Mouse (Mus musculus) right cerebral cortex, postnatal 14 days (tissue): ENCODE measurements around the gene Gadl1.

Experiments
- DNase-seq: peaks from one replicate; pipeline ENCODE4 v3.0.0; 2022

The Gadl1 gene

DNA sequence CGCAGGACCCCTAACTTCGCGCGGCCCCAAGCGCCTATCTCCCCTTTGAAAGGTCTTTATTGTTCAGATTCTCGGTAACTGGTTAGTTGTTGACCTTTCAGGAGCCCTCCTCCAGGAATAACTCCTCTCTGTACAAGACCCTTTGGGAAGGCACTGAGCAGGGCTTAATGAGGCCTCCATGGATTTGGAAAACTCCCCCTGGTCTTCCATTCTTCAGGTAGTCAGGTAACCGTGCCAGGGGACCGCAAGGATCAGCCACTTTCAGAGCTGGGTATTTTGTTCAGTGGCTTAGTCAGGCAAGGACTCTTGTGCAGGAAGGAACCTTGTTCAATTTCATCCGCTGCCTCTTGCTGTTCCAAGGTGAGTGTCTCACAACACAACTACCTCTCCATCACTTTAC, at the start of gene Gadl1:
TSS of gene Gadl1 (plus strand) at position 301 of the 400 bp plus-strand sequence.
- no peak for DNase-seq

DNA sequence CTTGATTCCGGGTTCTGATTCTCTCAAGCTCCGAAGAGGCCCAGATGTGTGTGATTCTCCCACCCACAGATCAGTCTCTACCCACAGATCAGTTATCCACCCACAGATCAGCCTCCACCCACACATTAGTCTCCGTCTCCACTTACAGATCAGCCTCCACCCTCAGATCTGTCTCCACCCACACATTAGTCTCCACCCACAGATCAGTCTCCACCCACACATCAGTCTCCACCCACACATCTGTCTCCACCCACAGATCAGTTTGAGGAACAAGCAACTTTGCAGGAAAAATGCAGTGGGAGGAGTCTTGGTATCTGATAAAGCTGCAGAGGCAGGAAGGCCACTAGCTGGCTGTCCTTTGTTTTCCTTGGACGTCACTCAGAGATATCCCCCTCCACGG, 46.5 kb upstream of the Gadl1 start:
- no peak for DNase-seq

DNA sequence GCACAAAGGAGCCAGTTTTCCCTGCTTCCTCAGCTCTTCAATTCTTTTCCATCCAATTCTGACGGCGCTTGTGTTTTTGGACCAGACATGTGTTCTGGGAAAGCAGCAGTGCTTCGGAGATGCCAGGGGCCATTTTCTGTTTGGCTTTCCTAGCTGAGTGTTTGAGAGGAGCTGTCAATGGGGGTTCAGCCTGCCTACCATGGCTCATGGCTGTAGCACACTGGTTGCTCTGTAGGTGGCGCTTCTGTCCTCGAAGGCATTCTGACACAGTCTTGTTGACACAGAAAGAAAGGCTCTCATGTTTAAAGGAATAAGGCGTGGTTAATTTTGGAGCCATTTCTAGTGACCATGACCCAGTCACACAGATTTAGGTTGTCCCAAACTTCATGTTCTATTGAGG, 45.9 kb upstream of the Gadl1 start:
- DNase-seq = no peak

DNA sequence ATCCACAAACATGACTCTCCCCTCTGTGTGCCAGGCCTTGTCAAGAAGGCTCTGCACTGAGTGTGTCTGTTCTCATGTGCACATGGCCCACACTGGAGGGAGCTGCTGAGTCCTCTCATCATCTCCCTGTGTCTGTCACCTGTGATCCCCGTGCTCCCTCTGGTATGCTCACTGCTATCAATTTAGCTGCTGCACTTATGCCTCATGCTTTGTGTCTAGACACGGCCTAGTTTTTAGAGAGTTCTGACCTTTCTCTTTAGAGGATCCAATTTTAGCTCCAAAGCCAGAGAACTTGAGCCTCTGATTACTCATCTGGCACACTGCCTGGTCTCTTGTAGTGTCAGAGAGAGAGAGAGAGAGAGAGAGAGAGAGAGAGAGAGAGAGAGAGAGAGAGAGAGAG, 42.0 kb upstream of the Gadl1 start:
- no peak for DNase-seq

DNA sequence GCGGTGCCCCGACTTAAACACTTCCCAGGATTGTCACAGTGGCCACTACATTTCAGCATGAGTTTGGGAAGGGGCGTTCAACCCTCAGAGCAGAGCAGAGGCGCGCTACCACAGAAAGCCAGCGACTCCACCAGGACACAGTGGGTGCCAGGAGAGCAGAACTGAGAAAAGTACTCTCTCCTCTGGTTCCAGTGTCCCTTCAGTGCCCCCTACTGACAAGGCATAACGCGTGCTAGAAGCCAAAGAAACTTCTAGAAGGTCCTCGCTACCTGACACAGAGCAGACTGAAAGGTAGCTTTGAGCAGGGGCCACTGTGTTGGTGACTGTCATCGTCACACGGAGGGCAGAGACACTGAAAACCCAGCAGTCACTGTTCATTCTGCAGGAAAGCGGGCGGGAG, 39.1 kb upstream of the Gadl1 start:
- DNase-seq = no peak

DNA sequence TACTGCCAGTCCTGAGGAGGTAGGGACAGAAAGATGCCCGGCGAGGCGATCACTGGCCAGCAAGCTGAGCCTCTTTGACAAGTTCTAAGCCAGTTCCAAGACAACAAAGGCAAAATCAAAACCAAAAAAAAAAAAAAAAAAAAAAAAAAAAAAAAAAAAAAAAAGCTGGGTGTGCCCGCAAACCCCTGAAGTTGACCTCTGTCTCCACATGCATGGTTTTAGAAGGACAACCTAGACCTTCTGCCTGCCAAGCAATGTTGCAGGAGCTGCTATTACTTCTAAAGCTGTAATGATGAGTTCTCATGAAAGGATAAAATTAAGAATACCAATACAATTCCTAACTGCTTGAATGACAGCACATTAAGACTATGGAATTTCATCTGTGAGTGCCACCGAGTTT, 38.6 kb upstream of the Gadl1 start:
- DNase-seq = no peak

DNA sequence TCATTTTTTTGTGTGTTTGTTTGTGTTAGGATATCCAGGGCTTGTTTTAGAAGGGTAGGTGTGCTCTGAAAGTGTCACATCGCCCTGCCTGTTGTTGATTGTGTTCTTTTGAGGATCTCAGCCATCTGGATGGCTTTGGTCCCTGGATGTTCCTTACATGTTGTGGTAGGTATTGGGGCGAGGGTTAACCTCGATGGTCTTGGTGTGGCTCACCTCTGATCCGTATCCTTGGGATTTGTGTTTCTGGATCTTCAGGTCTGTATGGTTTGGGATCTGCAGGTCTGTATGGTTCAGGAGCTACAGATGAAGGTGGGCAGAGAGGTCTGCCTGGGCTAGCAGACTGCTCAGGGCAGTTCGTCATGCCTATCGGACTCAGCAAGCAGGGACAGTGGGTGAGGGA, 28.8 kb upstream of the Gadl1 start:
- no peak for DNase-seq

DNA sequence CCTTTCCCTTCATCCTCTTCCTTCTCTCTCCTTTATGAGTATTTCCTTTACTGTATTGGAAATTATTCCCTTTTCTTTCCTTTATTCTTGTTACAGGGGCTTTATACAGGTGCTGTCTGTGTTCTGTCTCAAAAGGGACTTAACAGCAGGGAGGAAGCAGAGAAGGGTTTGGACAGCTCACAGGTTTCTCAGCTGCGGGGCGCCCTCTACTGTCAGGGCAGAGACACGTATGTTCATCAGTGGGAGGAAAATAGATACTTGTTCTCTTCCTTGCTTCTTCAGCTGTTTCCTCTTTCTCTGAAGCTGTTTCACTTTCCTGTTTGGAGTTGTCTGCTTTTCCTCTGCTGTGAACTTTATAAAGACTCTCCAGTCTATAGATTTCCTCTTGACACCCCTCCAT, 28.1 kb upstream of the Gadl1 start:
- DNase-seq = peak; percentile 14

DNA sequence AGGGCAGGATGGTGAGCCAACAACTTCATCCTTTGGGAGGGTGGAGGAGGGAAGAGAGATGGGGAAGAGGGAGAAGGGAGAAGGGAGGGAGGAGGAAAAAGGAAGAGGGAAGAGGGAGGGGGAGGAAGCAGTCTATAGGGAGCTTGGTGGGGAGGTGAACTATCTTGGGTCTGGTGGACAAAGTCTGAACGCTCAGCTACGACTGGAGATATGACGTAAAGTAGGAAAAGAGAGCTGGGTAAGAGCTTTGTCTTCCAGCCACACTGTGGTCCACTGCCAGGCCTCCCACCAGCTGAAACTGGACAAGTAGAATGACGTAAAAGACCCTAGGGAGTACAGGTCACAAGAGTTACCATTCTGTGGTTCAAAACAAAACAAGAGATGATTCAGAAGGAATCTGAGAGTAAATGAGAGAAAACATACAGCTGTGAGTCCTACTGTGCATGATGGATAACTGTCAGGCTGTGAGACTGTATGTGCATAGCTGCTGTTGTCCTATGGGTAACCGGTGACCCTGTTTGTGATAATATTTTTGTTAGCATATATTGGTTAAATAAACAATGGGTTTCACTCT, 26.5 kb upstream of the Gadl1 start:
- no peak for DNase-seq

DNA sequence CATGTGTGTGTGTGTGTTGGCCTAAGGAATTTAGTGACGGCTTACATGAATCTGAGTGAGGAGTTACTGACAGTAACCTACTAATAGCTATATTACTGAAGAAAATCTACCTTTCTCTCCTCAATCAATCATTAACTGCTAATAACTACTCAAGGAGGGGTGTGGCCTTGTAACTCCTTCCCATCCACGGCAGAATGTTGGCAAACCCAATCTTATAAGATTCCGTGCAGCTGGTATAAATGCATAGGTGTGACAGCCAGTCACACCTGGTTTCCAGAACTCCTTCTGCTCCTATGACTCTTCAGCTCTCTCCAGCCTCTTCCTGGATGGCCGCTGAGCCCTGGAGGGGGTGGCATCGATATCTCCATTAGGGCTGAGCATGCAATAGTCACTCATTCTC, 25.8 kb upstream of the Gadl1 start:
- DNase-seq = no peak

DNA sequence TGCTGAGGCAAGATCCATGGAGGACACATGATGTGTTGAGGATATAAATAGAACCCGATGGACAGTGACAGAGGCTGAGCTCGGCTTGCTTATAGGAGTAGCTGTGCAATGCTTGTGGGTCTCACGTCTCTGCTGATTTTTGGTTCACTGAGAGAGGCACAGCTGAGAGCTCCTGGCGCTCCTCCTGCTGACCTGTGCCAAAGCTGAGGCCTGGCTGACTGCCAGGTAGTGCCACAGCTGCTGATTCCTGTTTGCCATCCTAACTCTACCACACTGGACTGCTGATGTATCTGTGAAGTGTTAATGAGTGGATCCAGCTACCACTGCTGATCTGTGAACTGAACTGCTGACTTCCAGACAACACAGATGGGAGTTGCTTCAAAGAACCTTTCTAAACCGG, 21.7 kb upstream of the Gadl1 start:
- no peak for DNase-seq

DNA sequence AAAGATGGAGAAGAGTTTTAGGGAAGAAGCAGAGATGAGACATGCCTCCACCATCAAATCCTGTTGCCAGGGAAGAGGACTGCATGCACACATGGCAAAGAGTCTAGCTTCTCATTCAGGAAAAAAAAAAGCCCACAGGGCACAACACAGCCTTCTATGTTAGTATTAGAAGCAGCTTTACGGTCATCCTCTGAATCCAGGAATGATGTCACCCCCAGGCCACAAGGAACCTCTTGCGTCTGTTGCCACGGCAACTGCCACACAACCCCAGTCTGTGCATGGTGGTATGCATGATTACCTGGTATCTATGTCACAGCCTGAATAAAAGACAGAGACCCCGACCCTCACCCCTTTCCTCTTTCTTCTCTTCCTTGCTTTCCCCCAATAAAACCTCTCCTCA, 16.1 kb upstream of the Gadl1 start:
- no peak for DNase-seq

DNA sequence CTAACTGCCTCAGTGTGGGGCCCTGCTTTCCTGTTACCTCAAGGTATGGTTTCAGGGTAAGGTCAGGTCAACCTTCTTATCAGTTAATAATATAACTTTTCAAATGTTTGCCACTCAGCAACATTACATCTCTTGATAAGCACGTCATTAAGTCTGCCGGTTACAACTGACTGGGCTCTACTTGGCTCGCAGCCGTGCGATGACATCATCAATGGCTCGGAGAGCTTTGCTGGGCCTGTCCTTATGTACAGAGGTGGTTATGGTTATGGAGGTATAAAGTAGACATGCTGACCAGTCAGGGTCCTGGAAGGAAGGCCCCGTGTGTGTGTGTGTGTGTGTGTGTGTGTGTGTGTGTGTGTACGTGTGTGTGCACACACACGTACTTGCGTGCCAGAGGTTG, 15.3 kb upstream of the Gadl1 start:
- no peak for DNase-seq

DNA sequence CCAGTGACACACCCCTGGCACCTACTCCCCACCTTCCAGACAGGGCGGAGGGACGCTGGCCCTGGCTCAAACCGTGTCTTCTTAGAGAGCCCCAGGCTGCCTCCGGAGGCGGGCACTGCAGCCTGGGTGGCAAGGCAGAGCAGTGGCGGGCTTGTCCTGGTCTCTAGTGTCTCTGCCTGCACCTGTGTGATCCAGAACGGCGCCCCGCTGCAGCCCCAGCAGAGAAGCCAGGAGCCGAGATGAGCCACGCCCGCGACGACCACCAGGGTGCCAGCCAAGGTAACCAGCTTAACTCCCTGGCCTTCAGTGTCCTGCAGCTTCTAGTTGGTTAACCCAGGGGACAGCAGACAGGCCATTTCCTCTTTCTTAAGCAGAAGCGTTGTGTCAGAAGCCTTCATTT, 930 bp upstream of the Gadl1 start:
- DNase-seq = no peak

DNA sequence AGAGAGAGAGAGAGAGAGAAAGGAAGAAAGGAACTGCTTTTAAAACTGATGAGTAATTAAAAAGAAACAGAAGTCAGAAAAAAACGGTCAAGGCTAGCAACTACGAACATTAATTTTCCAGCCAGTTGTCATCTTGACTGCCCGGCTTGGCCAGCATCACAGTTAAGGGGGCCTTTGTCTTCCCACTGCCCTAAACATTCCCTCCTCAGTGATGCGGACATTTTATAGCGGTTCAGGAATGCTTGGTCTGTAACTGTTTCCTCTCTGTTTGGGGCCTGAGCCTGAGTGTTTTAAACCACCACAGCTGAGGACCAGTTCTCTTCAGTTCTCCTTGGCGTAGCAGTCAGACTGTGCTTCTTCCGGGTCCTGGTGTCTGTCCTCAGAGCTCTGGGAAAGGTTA, 4.8 kb downstream of the Gadl1 start:
- DNase-seq = no peak

DNA sequence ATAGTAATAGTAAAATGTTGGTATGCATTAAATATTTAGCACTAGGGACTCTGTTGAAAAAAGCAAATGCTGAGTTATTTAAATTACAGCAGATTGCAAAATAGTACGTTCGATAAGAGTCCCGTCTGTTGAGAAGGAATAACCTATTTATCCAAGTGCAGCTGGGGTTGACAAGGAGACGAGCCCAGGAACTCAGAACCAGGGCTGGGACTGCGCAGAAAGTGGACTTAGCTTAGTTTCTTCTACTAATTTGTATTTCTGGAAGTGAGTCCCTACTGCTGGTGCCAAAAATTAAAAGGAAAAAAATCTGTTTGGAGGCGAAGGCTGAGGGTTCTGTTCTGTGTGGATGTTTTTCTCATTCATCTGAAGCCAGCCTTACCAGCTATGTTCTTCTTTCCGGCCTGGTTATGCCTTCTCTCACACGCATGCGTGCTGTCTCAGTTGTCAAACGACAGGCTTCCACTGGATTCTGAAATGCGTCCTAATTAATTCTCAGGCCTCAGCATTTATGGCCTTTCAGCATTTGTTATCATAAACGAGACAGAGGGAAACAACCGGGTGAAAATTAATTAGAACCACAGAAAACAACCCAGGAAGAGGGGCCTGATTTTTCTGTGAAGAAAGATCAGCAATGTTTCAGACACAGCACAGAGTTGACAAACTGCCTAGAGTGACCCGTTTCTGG, 6.5 kb downstream of the Gadl1 start:
- no peak for DNase-seq

DNA sequence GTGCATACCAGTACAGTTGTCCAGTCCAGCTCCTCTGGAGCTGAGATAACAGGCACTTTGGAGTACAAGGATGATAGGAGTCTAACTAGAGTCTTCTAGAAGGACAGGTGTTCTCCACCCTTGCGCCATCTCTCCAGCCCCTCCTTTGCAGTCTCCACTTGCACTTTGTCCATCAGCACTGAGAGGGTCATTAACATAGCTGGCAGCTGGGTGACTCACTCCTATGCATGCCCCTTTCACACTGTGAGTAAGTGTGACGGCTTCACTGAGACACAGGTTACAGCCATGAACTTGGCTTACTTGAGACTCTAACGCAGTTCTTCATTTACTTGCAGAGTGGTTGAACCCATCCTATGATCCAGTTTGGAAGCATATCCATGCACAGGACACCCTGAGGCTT, 10.5 kb downstream of the Gadl1 start:
- DNase-seq = no peak

DNA sequence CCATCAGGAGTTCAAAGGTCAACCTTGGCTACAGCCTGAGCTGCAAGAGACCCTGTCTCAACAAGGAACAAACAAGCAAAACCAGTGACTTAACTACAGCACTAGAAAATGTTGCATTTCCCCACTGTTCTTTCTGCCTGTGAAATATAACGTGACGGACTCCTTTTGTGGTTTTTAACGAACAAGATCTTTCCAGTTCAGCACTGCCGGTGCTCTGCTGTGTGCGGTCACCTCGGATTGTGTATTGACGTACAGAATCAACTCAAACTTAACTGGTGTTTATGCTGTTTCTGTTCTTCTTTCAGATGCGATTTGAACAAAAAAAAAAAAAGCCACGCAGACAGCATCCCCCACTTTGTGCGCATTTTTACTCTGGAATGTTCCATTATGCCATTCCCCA, 13.4 kb downstream of the Gadl1 start:
- DNase-seq = no peak

DNA sequence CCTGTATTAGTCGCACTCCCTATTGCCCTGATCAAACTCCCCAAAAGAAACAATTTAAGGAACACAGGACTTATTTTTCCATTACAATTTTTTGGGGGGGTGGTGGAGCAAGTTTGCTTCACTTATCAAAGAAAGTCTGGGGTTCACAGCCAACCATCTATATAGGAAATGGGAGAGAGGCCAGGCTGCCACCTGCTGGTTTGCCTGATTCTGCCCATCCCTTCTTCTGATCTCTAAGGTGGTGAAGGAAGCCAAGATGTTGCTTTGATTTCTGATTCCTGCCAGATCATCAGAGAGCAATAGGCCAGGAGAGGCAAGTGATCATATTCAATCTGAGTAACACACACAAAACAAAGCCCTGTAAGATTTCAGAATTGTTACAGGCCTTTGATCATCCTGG, 14.8 kb downstream of the Gadl1 start:
- no peak for DNase-seq

DNA sequence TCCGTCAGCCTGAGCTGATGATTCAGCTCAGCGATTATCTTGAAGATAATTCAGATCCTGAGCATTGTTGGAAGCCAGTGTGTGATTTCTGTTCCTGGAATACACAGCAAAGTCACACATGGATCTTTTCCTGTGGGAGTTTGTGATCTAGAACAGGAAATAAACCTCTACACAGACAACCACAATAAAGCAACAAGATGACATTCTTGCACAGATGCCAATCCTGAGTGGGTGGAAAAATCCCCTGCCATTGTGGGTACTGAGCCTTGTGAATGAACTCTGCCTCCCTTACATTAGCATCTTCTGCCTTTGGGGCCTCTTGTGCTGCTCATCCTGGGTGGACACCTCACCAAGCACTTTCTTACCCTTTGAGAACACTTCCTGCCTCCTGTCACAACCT, 22.5 kb downstream of the Gadl1 start:
- DNase-seq = no peak

DNA sequence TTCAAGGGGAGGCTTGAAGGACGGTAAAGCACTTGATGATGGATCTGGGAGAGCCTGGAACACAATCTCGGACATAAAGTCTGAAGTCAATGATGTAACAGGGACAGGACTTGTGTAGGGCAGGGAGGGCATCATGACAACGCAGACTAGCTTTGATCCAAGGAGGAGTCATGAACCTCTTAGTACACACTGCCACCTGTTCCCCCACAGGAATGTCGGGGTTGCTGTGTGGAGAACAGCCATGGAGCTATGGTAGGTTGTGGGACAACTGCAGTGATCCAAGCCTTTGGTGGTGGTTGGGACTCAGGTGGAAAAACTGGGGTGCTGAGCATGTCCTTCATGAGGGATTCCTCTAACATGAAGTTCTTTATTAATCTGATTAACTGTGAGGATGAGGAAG, 23.5 kb downstream of the Gadl1 start:
- no peak for DNase-seq

DNA sequence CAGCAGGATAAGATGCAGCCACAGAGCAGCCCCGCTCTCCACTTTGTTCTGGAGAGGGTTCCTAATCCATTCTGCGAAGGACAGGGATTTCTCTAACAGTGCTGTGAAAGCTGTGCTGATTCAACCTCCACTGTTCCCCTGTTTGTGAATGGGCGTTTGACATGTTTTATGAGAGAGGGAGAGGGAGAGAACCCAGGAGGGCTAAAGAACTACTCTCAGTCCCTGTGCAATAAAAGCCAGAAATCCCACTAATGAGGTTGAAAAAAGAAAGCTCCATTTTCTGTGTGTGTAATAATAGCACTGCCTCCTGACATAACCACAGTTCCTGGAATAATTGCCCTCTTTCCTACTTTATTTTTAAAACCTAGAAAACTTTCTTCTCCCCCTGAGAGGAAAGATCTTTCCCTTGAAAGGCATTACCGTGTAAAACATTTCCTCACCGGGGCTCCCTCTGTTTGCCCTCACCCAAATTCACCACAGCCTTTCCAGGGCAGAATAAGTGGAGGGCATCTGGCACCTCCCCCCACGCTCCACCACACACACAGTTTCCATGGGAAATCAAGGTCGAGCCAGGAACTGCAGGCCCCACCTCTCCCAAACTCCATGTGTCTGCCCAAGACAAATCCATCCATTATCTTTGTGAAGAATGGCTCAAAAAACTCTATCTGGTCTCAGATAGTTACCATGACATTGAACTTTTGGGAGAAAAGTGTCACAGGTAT, 24.1 kb downstream of the Gadl1 start:
- no peak for DNase-seq

DNA sequence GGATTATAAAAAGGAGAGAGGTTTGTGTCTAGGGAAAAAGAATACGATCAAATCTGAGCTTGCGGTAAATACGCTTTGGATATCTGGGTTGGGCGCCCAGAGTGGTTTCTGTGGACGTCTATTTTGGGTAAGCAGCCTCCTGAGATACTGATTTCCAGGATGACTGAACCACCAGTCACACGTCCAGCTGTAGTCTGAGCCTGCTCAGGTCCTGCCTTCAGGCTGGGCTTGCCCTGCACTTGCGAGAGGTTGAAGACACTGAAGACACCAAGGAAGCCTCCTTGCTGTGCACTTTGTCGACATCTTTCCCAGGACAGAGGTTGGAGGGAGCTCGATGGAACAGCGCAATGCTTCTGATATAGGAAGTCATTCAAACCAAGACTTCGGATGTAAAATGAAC, 25.0 kb downstream of the Gadl1 start:
- DNase-seq = no peak

DNA sequence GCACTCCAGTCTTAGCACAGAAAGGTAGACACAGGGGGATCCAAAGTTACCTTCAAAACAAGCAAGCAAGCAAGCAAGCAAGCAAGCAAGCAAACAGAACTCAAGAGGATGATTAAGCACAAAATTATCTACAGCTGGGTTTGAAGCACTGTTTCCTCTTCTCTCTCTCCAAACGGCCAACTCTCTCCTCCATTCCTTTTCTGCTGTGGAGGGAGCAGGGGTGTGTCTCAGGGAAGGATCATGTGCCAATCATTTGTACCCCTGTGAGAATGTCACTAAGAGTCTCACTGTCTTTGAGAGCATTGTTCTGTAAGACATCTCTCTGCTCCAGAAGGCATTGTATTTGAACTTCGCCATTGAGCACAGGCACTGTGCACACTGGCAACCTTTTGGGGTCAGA, 27.1 kb downstream of the Gadl1 start:
- no peak for DNase-seq

DNA sequence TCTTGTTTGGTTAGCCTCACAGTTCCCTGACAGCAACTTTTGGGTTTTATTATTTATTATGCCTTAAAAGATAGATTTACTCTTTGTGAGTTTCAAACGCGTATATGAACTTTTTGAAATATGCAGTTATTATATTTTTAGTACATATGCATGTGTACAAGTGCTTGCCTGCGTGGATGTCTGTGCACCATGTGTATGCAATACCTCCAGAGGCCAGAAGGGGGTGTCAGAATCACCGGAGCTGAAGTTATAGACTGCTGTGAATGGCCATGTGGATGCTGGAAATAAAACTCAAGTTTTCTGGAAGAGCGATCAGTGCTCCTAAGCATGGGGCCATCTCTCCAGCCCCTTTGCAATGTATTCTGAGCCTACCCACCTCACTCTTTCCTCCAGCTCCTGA, 28.7 kb downstream of the Gadl1 start:
- no peak for DNase-seq
